Mouse (Mus musculus) embryonic facial prominence, embryonic 13.5 days (tissue): ENCODE measurements around the gene Ano5. TPM values are rescaled to one million over a fixed set of nuclear protein-coding genes. Genes with fewer than 3 reads are reported as not detected.
A peak's percentile ranks its signal among the peaks of the same experiment; 100 is the strongest.

Experiments used
- ATAC-seq: fragments of 200-750 bp; cut with Nextera tagmentation; 2 replicates; pipeline ENCODE4 v1.8.0; 2017; ENCODE audit warnings: low read depth; ENCODE audit not compliant: insufficient number of reproducible peaks, insufficient read depth, low FRiP score, low TSS enrichment
- H3K27ac ChIP-seq: fragments of 300-500 bp; sonication (generic); 2 replicates; pipeline ENCODE4 v1.5.1; 2015; ENCODE audit warnings: moderate library complexity, mild to moderate bottlenecking, inconsistent platforms
- H3K27me3 ChIP-seq: fragments of 300-500 bp; sonication (generic); 2 replicates; pipeline ENCODE4 v1.6.1; 2015; ENCODE audit warnings: mild to moderate bottlenecking, inconsistent platforms
- H3K36me3 ChIP-seq: fragments of 300-500 bp; sonication (generic); 2 replicates; pipeline ENCODE4 v1.6.1; 2015; ENCODE audit warnings: mild to moderate bottlenecking, inconsistent platforms
- H3K4me1 ChIP-seq: fragments of 300-500 bp; sonication (generic); 2 replicates; pipeline ENCODE4 v1.6.1; 2015; ENCODE audit warnings: inconsistent platforms
- H3K4me2 ChIP-seq: fragments of 300-500 bp; sonication (generic); 2 replicates; pipeline ENCODE4 v1.6.1; 2015; ENCODE audit warnings: moderate library complexity, mild to moderate bottlenecking, inconsistent platforms
- H3K4me3 ChIP-seq: fragments of 300-500 bp; sonication (generic); 2 replicates; pipeline ENCODE4 v1.5.1; 2015; ENCODE audit warnings: mild to moderate bottlenecking, inconsistent platforms
- H3K9ac ChIP-seq: fragments of 300-500 bp; sonication (generic); 2 replicates; pipeline ENCODE4 v1.6.1; 2015; ENCODE audit warnings: mild to moderate bottlenecking, inconsistent platforms
- H3K9me3 ChIP-seq: fragments of 300-500 bp; sonication (generic); 2 replicates; pipeline ENCODE4 v1.6.1; 2016; ENCODE audit warnings: inconsistent platforms
- WGBS: fragments of 180-500 bp; shearing (Covaris S2); methylation state at CpG from one replicate; pipeline ENCODE4 v1.1.7; 2015; ENCODE audit warnings: mixed read lengths; 5-methylcytosine and 5-hydroxymethylcytosine counted together
- polyA plus RNA-seq: library from polyadenylated mRNA; unstranded; fragments of >200 nt; fragmentation: Nextera tagmentation; extraction: Ambion mirVana; gene quantifications from 2 replicates; pipeline ENCODE4 v1.2.1, GENCODE M21; 2015

The Ano5 gene
- 0.20 and 0.45 TPM in 2 replicates for polyA plus RNA-seq

DNA sequence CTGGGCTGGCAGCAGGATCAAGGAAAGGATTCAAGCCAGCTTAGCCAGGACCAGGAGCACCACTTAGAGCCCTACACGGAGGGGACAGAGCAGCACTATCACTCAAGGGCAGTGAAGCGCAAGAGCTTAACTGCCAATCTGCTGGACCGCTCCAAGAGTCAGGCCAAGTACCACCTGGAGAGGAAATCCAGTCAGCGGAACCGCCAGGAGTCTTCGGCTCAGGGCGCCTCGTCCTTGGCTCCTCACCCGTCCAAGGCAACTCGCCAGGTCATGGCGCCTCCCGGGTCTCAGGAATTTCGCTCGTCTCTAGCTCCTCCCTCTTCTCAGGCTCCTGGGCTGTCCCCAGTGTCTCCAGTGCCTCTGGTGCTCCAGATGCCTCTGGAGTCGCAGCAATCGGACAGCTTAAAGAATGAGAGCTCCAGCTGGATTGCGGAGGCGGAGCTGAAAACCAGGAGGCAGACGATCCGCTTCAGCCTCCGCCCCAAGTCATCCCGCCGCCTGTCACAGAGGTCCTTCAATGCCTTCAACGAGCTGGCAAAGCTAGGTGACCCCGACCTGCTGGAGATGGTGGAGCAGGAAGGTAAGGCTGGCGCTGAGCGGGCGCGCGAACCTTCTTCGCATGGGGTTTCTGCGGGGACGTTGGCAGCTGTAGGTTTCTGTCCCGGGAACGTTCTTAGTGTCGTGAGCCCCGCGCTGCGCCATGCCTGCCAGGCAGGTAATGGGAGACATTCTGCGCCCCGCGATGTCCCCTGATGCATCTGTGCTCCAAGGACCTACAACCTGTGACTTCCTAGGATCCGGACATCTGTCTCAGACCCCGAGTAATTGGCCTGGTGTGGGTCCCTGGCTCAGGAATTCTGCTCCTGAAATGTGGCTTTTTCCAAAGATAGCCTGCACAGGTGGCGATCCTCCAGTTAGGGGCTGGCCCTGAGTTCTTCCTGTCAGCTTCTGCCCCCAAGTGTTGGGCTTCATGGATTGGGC, at the start of gene Ano5:
Gene Ano5 (plus strand): TSS at position 359 of the 981 bp plus-strand sequence.
- Histone ChIP-seq H3K4me2 (peak within 1 kb of the TSS; percentile 88), H3K9ac (peak within 1 kb of the TSS; percentile 64), H3K36me3 (no peaks in the 10 kb centered on the region), H3K4me3 (peak within 1 kb of the TSS; percentile 48), H3K4me1 (peaks cover 9% of the 10 kb centered on the region), H3K9me3 (no peaks in the 10 kb centered on the region), H3K27ac (no peak within 1 kb of the TSS), H3K27me3 (peaks cover 28% of the 10 kb centered on the region)
- peak; percentile 43; the same call in 1 of the 2 replicates for ATAC-seq
- 3% methylated on average over 45 of the region's 45 CpGs for WGBS

- ATAC-seq = no peak
- Histone ChIP-seq H3K4me2 (no peak overlapping the region), H3K36me3 (no peaks in the 10 kb centered on the region), H3K4me3 (no peak overlapping the region), H3K27ac (no peak overlapping the region), H3K9me3 (no peaks in the 10 kb centered on the region), H3K9ac (no peak overlapping the region), H3K4me1 (no peaks in the 10 kb centered on the region), H3K27me3 (no peaks in the 10 kb centered on the region)
- 44% methylated on average over 2 of the region's 2 CpGs for WGBS
Measured at GRCm38 (mm10) chr7:51499396-51499795, 11.4 kb upstream of the Ano5 start.

GRCm38 (mm10) chr7:51503940-51504339, 6.9 kb upstream of the Ano5 start:
- no peak overlapping the region for H3K4me3 ChIP-seq
- ATAC-seq = 0 out of 2 replicates have a peak, but pooled peaks have one; percentile 37

GRCm38 (mm10) chr7:51510147-51510546, 682 bp upstream of the Ano5 start:
- Histone ChIP-seq H3K4me3 (no peak overlapping the region; the same call in 1 of the 2 replicates), H3K9ac (no peak overlapping the region), H3K36me3 (no peaks in the 10 kb centered on the region), H3K4me1 (peaks cover 9% of the 10 kb centered on the region), H3K27ac (no peak overlapping the region), H3K27me3 (peaks cover 28% of the 10 kb centered on the region), H3K4me2 (peak overlapping the region; percentile 88; the same call in 1 of the 2 replicates), H3K9me3 (no peaks in the 10 kb centered on the region)
- 76% methylated on average over 7 of the region's 7 CpGs for WGBS
- no peak for ATAC-seq

More at GRCm38 (mm10) chr7:51503940-51504339, 6.9 kb upstream of the Ano5 start:
- Histone ChIP-seq H3K27me3 (no peaks in the 10 kb centered on the region), H3K36me3 (no peaks in the 10 kb centered on the region), H3K4me1 (no peaks in the 10 kb centered on the region), H3K9ac (no peak overlapping the region), H3K9me3 (no peaks in the 10 kb centered on the region), H3K27ac (no peak overlapping the region), H3K4me2 (no peak overlapping the region)
- WGBS = 27% methylated on average over 2 of the region's 2 CpGs

- Histone ChIP-seq H3K9ac (no peak overlapping the region), H3K27me3 (no peaks in the 10 kb centered on the region), H3K4me2 (no peak overlapping the region), H3K4me1 (no peaks in the 10 kb centered on the region), H3K36me3 (no peaks in the 10 kb centered on the region), H3K27ac (no peak overlapping the region), H3K9me3 (no peaks in the 10 kb centered on the region), H3K4me3 (no peak overlapping the region)
- no peak for ATAC-seq
Measured at GRCm38 (mm10) chr7:51539344-51539743, 28.5 kb downstream of the Ano5 start.

- no peaks in the 10 kb centered on the region for H3K4me1 ChIP-seq
- no peak overlapping the region for H3K4me3 ChIP-seq
- 69% methylated on average over 6 of the region's 6 CpGs for WGBS
- no peaks in the 10 kb centered on the region for H3K36me3 ChIP-seq
- H3K4me2 ChIP-seq = no peak overlapping the region
- no peaks in the 10 kb centered on the region for H3K9me3 ChIP-seq
- H3K27ac ChIP-seq = no peak overlapping the region
- no peak for ATAC-seq
- H3K9ac ChIP-seq = no peak overlapping the region
- no peaks in the 10 kb centered on the region for H3K27me3 ChIP-seq
Measured at GRCm38 (mm10) chr7:51540736-51541135, 29.9 kb downstream of the Ano5 start.

GRCm38 (mm10) chr7:51600021-51600420, 89.2 kb downstream of the Ano5 start:
- no peaks in the 10 kb centered on the region for H3K4me1 ChIP-seq
- ATAC-seq = no peak
- H3K4me3 ChIP-seq = no peak overlapping the region
- H3K9ac ChIP-seq = no peak overlapping the region
- H3K4me2 ChIP-seq = no peak overlapping the region
- 70% methylated on average over 4 of the region's 4 CpGs for WGBS
- H3K27me3 ChIP-seq = no peaks in the 10 kb centered on the region
- no peak overlapping the region for H3K27ac ChIP-seq
- H3K9me3 ChIP-seq = no peaks in the 10 kb centered on the region
- no peaks in the 10 kb centered on the region for H3K36me3 ChIP-seq

DNA sequence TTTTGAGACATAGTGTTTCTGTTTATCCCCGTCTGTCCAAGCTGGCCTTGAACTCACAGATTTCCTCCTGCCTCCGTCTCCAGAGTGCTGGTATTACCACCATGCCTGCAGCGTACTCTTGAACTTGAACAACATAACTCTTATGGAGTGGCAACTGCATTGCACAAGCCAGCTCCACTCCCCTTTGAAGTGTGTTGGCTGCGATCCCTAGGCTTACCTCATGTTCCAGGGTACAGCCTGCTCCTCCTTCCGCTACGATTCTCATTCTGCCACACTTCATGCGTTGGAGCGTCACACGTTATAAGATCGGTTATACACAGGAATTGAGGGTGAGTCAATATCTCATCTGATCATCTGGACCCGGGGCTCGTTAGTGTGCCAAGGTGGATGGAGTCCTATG, 92.9 kb downstream of the Ano5 start:
- no peak for ATAC-seq
- Histone ChIP-seq H3K27me3 (no peaks in the 10 kb centered on the region), H3K36me3 (no peaks in the 10 kb centered on the region), H3K4me1 (no peaks in the 10 kb centered on the region), H3K9ac (no peak overlapping the region), H3K27ac (no peak overlapping the region), H3K4me2 (no peak overlapping the region), H3K9me3 (no peaks in the 10 kb centered on the region), H3K4me3 (no peak overlapping the region)
- 89% methylated on average over 12 of the region's 12 CpGs for WGBS

GRCm38 (mm10) chr7:51614404-51614803, 103.6 kb downstream of the Ano5 start:
- Histone ChIP-seq H3K36me3 (no peaks in the 10 kb centered on the region), H3K27me3 (peaks cover 4% of the 10 kb centered on the region), H3K4me3 (no peak overlapping the region), H3K4me1 (no peaks in the 10 kb centered on the region), H3K27ac (no peak overlapping the region), H3K4me2 (no peak overlapping the region), H3K9me3 (no peaks in the 10 kb centered on the region), H3K9ac (no peak overlapping the region)
- ATAC-seq = no peak
- WGBS = 37% methylated on average over 5 of the region's 5 CpGs

GRCm38 (mm10) chr7:51617941-51618340, 107.1 kb downstream of the Ano5 start:
- H3K36me3 ChIP-seq = no peaks in the 10 kb centered on the region
- no peak overlapping the region for H3K4me2 ChIP-seq
- no peak for ATAC-seq
- peaks cover 30% of the 10 kb centered on the region for H3K27me3 ChIP-seq
- no peaks in the 10 kb centered on the region for H3K4me1 ChIP-seq
- no peak overlapping the region for H3K9ac ChIP-seq
- H3K4me3 ChIP-seq = no peak overlapping the region
- H3K9me3 ChIP-seq = no peaks in the 10 kb centered on the region
- no peak overlapping the region for H3K27ac ChIP-seq

GRCm38 (mm10) chr7:51618412-51618811, 107.6 kb downstream of the Ano5 start:
- no peak overlapping the region for H3K27ac ChIP-seq
- no peaks in the 10 kb centered on the region for H3K36me3 ChIP-seq
- H3K9me3 ChIP-seq = no peaks in the 10 kb centered on the region
- H3K4me1 ChIP-seq = no peaks in the 10 kb centered on the region
- no peak overlapping the region for H3K9ac ChIP-seq
- 30% methylated on average over 2 of the region's 2 CpGs for WGBS
- no peak overlapping the region for H3K4me3 ChIP-seq
- ATAC-seq = no peak
- peaks cover 32% of the 10 kb centered on the region for H3K27me3 ChIP-seq
- no peak overlapping the region for H3K4me2 ChIP-seq

DNA sequence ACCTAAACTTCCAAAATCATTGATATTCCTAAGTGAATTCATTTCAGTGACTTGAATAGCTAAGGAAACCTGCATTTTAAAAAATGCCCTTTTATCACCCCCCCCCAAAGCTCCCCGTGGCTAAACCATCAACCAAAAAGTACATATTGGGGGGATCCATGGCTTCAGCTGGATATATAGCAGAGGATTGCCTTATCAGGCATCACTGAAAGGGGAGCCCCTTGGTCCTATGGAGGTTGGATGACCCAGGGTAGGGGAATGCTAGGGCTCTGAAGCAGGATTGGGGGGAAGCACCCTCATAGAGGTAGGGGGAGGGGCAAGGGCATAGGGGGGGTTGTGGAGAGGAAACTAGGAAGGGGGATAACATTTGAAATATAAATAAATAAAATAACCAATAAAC, 109.1 kb downstream of the Ano5 start:
- H3K9ac ChIP-seq = no peak overlapping the region
- no peaks in the 10 kb centered on the region for H3K9me3 ChIP-seq
- H3K4me2 ChIP-seq = no peak overlapping the region
- ATAC-seq = no peak
- no peak overlapping the region for H3K27ac ChIP-seq
- no peaks in the 10 kb centered on the region for H3K4me1 ChIP-seq
- H3K27me3 ChIP-seq = peaks cover 48% of the 10 kb centered on the region
- 37% methylated on average over 1 of the region's 1 CpGs for WGBS
- no peaks in the 10 kb centered on the region for H3K36me3 ChIP-seq
- H3K4me3 ChIP-seq = no peak overlapping the region
